Mouse (Mus musculus) left cerebral cortex, postnatal 4 days (tissue): Measurements from ENCODE around the gene Gm43638. TPM values are rescaled to one million over a fixed set of nuclear protein-coding genes. Genes with fewer than 3 reads are reported as not detected.
"Not testable (repeated sequence)": the region's sequence is repeated elsewhere in the genome, so short reads cannot be mapped to it uniquely, and the experiment has no call there.

Experiments used
- DNase-seq: peaks from one replicate; pipeline ENCODE4 v3.0.0-alpha.2; 2022
- intact Hi-C: fragments of 180-260 bp; cut with DNase I; formaldehyde crosslinking; loops from one replicate; pipeline ENCODE4 v1.15.1; 2025
- total RNA-seq, 2 experiments: library from RNA; stranded (reverse); gene quantifications; 2 replicates each; pipeline ENCODE4 v1.2.3; 2021

Gene Gm43638
- total RNA-seq: not detected

DNA sequence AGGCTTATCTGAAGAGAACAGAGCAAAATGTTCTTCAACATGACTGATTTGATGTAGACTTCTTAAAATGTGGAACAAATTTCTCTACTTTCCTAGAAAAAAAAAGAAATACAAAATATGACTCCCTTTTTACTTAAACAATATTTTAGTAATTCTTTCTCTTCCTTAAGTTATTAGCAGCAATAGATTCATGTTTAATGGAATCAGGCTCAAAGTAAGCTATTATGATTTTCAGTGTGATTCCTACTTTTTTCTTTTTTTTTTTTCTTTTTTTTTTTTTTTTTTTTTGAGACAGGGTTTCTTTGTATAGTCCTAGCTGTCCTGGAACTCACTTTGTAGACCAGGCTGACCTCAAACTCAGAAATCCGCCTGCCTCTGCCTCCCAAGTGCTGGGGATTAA, at the start of gene Gm43638:
Gene Gm43638, minus strand, starts transcription at position 101 of the 400 bp plus-strand sequence.
- intact Hi-C loops, DNase-seq: not testable (repeated sequence)

DNA sequence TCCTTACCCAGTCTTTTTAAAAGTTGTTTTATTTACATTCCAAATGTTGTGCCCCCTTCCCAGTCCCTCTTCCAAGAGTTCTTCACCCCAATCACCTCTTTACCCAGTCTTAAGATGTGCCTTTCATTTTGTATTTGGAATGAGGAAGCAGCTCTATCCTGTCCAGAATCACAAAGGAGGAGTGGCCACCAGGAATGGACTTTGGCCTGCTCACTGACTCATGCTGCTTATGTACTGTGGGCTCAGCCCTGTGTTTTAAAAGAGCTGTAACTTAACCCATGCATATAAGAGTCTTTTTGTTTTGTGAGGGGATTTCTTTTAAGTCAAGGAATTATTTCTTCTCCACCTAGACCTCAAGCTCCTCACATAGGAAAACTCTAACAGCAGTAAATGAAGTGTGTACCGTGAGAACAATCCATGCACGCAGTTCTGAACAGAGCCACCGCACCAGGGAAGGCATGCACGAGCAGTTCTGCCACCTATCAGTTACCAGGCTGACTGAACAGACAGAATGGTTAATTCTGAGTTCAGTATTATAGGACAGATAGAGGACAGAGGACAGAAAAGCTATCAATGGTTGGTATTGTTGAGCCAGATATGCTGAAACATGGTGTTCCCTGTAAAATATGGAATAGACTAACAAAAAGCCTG, 49.5 kb upstream of the Gm43638 start:
- no peak for DNase-seq
- intact Hi-C loops: no loop called here

DNA sequence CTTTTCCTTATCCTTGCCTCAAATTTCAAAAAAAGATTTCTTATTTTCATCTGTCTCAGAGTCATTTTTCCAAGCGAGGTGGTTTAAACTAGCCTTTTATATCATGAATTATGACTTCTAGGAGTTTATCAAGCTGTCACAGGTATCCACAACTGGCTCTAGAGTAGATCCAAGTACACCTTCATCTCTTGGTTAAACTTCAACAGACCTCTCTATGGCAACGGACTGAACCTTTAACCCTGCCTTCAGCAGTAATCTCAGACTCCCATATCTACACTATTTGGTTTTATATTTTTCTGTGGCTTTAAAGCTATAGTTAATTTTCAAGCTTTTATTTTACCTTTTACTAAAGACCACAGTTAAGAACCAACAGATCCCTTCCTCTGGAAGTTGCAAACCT, 45.7 kb upstream of the Gm43638 start:
- intact Hi-C loops: no loop called here
- no peak for DNase-seq

DNA sequence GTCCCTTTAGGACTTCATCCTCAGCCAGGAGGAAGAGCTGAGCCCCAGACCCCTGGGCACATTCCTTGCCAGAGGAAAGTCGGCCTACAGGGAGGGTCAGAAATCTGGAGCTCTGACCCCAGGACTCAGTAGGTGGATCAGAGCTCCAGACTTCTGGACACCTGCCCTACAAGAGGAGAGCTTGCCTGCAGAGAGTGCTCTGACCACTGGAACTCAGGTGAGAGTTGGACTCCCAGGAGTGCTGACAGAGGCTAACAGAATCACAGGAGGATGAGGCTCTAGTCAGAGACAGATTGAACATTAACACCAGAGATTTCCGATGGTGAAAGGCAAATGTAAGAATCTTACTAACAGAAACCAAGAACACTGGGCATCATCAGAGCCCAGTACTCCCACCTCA, 37.0 kb upstream of the Gm43638 start:
- DNase-seq, intact Hi-C loops: not testable (repeated sequence)

DNA sequence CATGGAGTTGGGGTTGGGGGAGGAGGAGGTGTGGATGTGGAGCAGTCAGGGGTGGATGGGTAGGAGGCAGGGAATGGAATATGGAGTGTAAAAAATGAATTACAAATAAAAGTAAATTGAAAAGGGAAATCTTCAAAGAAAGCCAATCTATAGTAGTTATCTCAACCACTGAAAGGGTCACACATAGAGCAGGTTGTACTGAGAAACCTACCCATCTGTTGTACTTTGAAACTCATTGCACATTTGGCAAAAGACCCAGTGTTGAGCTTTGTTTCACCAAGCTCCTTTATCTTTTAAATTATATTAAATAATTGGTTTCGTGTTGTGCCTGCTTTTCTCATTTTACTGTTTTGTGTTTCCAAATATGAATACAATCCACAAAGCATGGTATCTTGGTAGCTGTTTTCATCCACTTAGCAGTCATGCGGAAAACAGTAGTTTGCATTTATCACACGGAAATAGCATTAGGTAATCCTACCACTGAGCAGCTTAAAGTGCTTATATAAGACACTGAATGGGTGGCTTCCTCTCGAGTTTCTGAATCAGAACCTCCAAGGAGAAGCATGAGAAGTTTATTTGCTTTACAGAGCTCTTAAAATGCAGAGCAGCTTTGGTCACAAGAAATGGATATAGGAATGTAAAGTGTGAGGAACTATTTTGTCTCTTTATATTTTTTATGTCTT, 19.3 kb upstream of the Gm43638 start:
- intact Hi-C loops: no loop called here
- DNase-seq: no peak

DNA sequence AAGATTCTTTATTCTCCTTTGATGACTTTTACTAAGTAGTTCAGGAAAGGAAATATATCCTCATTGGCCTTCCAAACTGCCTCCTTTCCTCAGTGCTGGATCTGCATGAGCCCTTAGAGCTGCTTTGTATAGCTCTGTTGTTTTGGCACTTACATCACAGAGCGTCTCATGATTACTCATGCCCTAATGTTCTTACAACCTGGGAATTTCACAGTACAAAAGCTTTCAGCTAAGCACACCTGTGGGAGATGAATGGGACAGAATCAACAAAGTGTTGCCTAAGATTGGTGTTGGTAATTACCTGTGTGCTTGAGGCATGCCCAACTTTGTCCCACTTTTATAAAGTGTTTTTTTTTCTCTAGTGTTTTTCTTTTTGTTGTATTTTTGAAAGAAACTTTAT, 16.1 kb upstream of the Gm43638 start:
- intact Hi-C loops: no loop called here

DNA sequence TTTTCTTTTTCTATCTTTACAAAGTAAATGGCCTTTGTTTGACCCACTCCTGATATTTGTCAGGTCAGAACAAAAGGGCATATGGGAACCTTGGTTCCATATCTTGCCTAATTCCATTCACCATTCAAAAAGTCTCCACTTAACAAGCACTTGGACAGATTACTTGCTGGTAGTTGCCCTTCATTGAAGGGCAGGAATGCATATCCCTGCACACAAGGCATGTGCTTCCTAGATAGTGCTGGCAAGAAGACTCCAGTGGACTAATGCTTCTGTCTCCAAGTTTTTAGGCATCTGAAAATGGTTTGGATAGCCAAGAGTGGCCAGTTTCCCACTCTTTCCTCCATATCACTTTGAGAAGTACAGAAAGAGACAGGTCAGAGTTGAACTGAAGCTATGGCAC, 12.7 kb upstream of the Gm43638 start:
- DNase-seq: no peak
- intact Hi-C loops: no loop called here

More for the DNA sequence above, 16.1 kb upstream of the Gm43638 start:
- DNase-seq: no peak

DNA sequence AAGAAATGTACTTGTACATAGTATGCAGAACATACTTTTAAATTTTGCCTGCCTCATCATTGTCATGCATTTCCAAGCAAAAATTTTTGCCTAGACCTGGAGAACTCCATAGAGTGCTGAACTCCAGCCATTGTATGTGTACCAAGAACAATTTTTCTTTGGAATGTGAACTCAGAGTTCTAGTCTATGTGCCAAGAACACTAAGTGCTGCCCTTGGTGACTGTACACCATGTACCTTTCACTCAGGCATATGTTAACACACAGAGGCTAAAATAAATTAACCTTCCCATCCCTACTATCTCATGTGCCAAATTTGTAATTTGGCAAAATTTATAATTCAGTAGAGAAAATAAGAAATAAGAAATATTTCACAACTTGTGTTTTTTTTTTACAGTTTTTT, 12.3 kb upstream of the Gm43638 start:
- intact Hi-C loops: no loop called here
- DNase-seq: no peak

DNA sequence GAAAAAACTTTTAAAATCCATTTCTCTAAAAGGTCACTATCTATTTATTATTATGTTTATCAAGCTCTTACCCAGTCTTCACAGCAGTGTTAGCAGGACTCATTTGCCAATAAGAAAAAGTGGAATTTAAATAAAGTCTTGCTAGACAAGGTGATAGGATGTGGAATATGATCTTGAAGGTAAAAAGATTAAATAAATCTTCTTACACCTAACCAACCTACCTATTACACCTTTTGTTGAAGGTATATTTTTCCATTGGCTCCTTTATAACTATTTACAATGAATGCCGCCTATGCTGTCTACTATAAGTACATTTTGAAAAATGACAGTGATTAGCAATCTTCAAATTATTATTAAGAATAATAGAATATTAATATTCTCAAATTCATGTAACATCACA, 4.2 kb upstream of the Gm43638 start, which contains the start of gene Ugt2a1:
Gene Ugt2a1, minus strand, starts transcription at position 101 of the 400 bp plus-strand sequence.
- intact Hi-C loops: no loop called here

DNA sequence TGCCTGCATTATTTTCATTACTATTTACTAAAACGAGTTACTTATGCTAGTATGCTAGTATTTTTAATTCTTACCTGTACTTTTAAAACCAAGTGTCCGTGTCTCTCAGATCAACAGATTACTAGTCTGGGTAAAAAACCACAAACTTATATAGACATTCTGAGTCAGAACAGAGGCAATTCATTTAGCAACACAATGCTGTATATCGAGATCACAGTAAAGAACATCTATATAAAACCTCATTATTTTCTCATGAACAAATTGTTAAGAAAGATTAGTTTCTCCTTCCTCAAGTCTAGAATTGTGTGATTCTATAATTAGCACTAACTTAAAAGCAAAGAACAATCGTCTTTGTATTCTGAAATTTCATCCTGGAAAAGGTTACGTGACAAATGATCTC, 4.4 kb downstream of the Gm43638 start, which contains the start of gene Ugt2a2:
Gene Ugt2a2, minus strand, starts transcription at position 101 of the 400 bp plus-strand sequence.
- intact Hi-C loops: no loop called here

More for the DNA sequence above, 4.2 kb upstream of the Gm43638 start, which contains the start of gene Ugt2a1:
- DNase-seq: no peak

DNA sequence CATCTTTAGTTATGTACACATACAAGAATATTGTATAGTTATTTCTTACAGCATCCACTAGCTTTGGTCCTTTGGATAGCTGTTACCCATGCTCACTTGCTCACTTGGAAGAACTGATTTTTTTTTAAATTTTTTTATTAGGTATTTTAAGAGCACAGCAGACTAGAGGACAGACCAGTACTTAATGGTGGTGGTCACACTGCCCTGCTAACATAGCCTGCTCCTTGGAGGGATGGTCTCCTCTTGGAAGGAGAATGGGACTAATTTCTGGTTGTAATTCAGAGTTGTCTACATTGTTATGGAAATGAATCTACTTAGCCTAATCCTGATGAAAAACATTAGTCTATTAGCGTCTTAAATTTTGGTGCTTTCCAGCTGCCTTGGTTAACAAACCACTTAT, 27.8 kb downstream of the Gm43638 start:
- intact Hi-C loops: no loop called here
- DNase-seq: no peak

More for the DNA sequence above, 4.4 kb downstream of the Gm43638 start, which contains the start of gene Ugt2a2:
- no peak for DNase-seq

DNA sequence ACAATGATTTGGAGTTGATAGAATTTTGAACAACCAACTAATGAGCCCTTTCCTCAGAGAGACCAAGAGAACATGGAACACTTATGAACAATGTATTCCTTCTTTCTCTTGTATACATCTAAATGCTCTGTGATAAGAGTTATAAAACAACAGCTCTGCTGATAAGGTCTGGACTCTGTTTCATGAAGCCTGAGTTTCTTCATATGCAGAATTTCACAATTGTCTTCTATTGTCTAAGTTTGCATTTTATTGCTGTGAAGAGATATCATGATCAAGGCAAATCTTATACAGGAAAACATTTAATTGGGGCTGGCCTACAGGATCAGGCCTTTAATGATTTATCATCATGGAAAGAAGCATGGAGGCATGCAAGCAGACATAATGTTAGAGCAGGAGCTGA, 28.9 kb downstream of the Gm43638 start:
- intact Hi-C loops: no loop called here
- DNase-seq: no peak

DNA sequence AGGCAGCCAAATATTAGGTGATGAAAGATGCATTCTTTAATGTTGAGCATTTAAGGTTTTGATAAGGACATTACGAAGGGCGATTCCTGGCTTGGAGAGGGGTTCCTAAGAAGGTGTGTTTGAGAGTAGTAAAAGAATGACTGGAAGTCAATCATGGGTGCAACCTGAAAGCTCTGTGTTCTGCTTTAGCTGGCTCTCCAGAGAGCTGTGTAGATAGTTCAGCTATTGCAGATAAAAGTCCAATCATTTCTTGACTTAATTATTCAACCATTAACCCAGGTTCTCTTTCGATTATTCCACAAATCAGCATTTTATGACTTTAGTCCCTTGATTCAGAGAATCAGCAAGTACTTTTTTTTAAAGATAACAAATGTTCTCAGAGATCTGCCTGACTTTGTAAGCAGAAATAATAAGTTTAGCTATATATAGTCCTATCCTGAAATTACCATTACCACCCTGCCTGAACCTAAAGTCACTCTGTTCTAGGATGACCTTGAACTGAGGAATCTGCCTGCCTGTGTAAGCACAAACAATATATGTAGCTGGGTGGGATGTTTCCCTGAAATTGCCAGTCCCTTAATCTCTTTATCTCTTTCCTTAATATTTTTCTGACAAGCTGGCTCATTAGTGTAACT, 30.3 kb downstream of the Gm43638 start:
- DNase-seq: no peak
- intact Hi-C loops: no loop called here

DNA sequence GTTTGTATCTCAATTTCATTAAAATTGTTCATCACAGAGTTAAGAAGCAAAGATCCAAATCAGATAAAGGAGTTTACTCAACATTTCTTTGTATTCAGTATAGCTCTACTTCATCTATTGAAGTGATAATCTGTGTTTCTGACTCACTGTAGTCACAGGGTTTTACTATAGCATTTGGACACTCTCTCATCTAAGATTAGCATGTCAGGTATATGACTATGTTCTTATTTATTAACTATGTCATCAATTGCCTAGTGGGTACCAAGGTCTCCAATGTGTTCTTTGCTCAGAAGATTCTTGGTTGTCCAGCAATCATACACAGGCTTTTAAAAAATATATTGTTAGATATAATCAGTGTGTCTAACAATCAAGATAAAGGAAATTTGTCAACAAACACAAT, 31.1 kb downstream of the Gm43638 start:
- intact Hi-C loops: no loop called here

DNA sequence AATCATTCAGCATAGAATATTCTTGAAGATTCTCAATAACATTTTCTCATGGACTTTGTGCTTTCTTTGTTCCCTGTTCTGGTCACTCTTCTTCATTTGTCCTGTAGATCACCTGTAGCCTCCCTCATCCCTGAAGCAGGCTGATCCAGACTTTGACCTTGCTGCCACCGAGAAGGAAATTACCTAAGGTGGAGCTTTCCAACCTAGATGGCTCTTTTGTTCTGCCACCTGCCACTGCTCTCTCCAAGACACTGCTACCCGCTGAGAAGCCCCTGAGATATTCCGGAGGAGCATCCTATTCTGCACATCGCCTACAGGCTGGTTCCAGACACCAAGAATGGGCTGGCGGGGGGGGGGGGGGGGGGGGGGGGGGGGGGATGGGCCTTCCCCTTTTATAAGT, 34.1 kb downstream of the Gm43638 start:
- intact Hi-C loops, DNase-seq: not testable (repeated sequence)

More for the DNA sequence above, 31.1 kb downstream of the Gm43638 start:
- no peak for DNase-seq

DNA sequence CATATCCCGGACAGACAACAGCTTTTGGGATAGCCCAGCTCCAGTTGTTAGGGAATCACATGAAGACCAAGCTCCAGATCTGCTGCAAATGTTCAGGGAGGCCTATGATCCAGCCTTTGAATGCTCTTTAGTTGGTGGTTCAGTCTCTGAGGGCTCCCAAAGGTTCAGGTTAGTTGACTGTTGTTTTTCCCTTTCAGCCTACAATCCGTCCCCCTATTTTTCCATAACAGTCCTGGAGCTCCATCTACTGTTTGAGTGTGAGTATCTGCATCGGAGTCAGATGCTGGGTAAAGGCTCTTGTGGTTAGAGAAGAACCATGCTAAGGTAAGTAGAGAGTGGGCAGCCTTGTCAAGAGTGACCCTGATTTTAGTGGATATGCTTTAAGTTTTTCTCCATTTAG, 50.3 kb downstream of the Gm43638 start:
- intact Hi-C loops: no loop called here
- DNase-seq: no peak

DNA sequence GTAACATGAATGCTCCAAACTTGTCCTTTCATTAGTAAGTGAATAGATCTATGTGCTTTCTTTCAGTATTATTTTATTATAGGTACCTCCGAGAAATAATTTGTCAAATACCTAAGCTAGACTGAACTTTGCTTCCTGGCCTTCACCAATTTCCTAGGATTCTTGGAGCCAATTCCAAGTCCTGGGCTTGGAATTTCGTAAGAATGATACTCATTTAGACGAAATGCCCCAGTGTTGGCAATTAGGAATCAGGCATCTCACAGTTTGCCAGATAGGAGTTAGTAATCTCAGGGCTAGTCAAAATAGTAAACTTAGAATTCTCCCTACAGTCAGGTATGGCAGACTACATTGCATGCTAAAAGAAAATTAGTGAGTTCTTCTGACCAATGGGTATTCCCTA, 60.9 kb downstream of the Gm43638 start:
- intact Hi-C loops: no loop called here
- no peak for DNase-seq

DNA sequence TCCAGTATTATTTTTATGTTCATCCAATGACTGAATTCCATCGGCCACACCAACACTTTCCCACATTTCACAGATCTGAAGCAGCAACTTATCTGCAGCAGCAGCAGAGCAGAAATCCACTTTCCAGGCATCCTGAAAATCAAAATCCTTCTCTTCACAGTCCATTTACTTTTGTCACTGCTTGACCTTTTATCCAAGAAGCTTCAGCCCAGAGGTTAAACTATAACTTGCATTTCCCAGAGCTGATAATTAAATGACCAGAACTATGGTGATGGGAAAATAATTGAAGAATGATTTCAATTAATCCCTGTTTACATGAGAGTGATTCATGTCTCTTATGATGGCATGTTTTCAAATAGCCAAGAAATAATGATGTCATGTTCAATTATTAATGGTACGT, 62.6 kb downstream of the Gm43638 start, which contains the start of gene Ugt2b38:
Gene Ugt2b38, minus strand, starts transcription at position 163 of the 400 bp plus-strand sequence.
- DNase-seq, intact Hi-C loops: not testable (repeated sequence)
